ENCODE assay signal across 21 mouse cellular contexts in genomic region chr5:15603008-15603407, GRCm38 (mm10). TPM values are rescaled to one million over a fixed set of nuclear protein-coding genes. Genes with fewer than 3 reads are reported as not detected.
DNase-seq lines count a peak whose midpoint lies in the region; ATAC-seq and TF ChIP-seq lines count a peak whose summit lies in the region.
"Not testable (repeated sequence)": the region's sequence is repeated elsewhere in the genome, so short reads cannot be mapped to it uniquely, and the experiment has no call there.
"Had no signal": no experiment of that assay in that cellular context is flagged by ENCODE, and none has a peak within 500 bp of the region (broad histone marks: within the 10 kb centered on the region; RNA-seq: fewer than 3 reads in every experiment).

No protein-coding gene starts in this region.

- H3K4me3 ChIP-seq in embryonic facial prominence, embryonic 11.5 days (ENCODE audit: low read depth, low read length); heart, embryonic 10.5 days; liver, adult 2 months (ENCODE audit: insufficient read depth, low read depth, low read length); midbrain, embryonic 11.5 days (ENCODE audit: low read depth, low read length): not testable (repeated sequence)

- not testable (repeated sequence) for TF ChIP-seq CTCF in liver, adult 2 months (IDR thresholded peaks at IDR 0.05; ENCODE audit: low read depth, low read length)

- TF ChIP-seq POLR2A in liver, adult 2 months (IDR thresholded peaks at IDR 0.05; ENCODE audit: extremely low read depth, insufficient read depth, low read length) = 0 out of 2 replicates have a peak, but pooled peaks have one; percentile 13

- not testable (repeated sequence) for H3K79me2 ChIP-seq in liver, adult 2 months (ENCODE audit: control insufficient read depth, insufficient read depth, low read length)

- H3K9ac ChIP-seq in embryonic facial prominence, embryonic 11.5 days (replicated peaks; ENCODE audit: low read length); liver, adult 2 months (ENCODE audit: low read depth, low read length); midbrain, embryonic 11.5 days (ENCODE audit: low read length): not testable (repeated sequence)

- not testable (repeated sequence) for H3K27ac ChIP-seq in embryonic facial prominence, embryonic 11.5 days (replicated peaks; ENCODE audit: low read depth, low read length); heart, embryonic 10.5 days; liver, adult 2 months (replicated peaks; ENCODE audit: insufficient read depth, low read depth, low read length); midbrain, embryonic 11.5 days (ENCODE audit: low read depth, low read length)

- peak; percentile 0 for DNase-seq in embryonic facial prominence, embryonic 11.5 days (ENCODE audit: low spot score)
- peak; percentile 56 for DNase-seq in heart, embryonic 10.5 days (ENCODE audit: low spot score)
- DNase-seq in liver, adult 2 months (ENCODE audit: extremely low read depth, low read depth, low spot score) = not testable (repeated sequence)
- DNase-seq in midbrain, embryonic 11.5 days (ENCODE audit: low spot score, missing footprints) = peak; percentile 79

- 49% methylated on average over 2 of the region's 2 CpGs for WGBS in embryonic facial prominence, embryonic 11.5 days
- WGBS in heart, embryonic 10.5 days = 58% methylated on average over 2 of the region's 2 CpGs
- WGBS in liver, adult 2 months = 51% methylated on average over 2 of the region's 2 CpGs
- 54% methylated on average over 2 of the region's 2 CpGs for WGBS in midbrain, embryonic 11.5 days

- not testable (repeated sequence) for ATAC-seq in embryonic facial prominence, embryonic 11.5 days (replicated peaks; ENCODE audit: insufficient number of reproducible peaks, low FRiP score, low TSS enrichment, low read depth); midbrain, embryonic 11.5 days (ENCODE audit: low FRiP score)

- not testable (repeated sequence) for H3K4me1 ChIP-seq in embryonic facial prominence, embryonic 11.5 days (ENCODE audit: control insufficient read depth, insufficient read depth, low read length); heart, embryonic 10.5 days; liver, adult 2 months (ENCODE audit: control insufficient read depth, insufficient read depth, low read length); midbrain, embryonic 11.5 days (ENCODE audit: control insufficient read depth, insufficient read depth, low read length)

- not testable (repeated sequence) for H3K36me3 ChIP-seq in embryonic facial prominence, embryonic 11.5 days (replicated peaks; ENCODE audit: control insufficient read depth, insufficient read depth, low read depth, low read length); heart, embryonic 10.5 days; liver, adult 2 months (ENCODE audit: control insufficient read depth, insufficient read depth, low read length); midbrain, embryonic 11.5 days (ENCODE audit: control insufficient read depth, insufficient read depth, low read length)

- peaks cover 11% of the 10 kb centered on the region for H3K9me3 ChIP-seq in embryonic facial prominence, embryonic 11.5 days (replicated peaks; ENCODE audit: control insufficient read depth, low read length)
- peaks cover 19% of the 10 kb centered on the region for H3K9me3 ChIP-seq in heart, embryonic 10.5 days
- not testable (repeated sequence) for H3K9me3 ChIP-seq in midbrain, embryonic 11.5 days (ENCODE audit: control insufficient read depth, low read length)

- not testable (repeated sequence) for H3K27me3 ChIP-seq in embryonic facial prominence, embryonic 11.5 days (ENCODE audit: control insufficient read depth, insufficient read depth, low read length); heart, embryonic 10.5 days (ENCODE audit: insufficient read depth, poor library complexity, severe bottlenecking); liver, adult 2 months (ENCODE audit: control insufficient read depth, insufficient read depth, low read length); midbrain, embryonic 11.5 days (ENCODE audit: control insufficient read depth, insufficient read depth, low read length)

- not testable (repeated sequence) for H3K4me2 ChIP-seq in embryonic facial prominence, embryonic 11.5 days (ENCODE audit: low read depth, low read length); midbrain, embryonic 11.5 days

RNA-seq across cellular contexts. Expression of gene Speer4d, which starts 15.9 kb away (rescaled TPM):
- not detected in 2 replicates for polyA plus RNA-seq in embryonic facial prominence, embryonic 11.5 days (2014; fragmentation: Nextera tagmentation; extraction: Ambion mirVana)
- polyA plus RNA-seq in heart, embryonic 10.5 days (2016; fragmentation: Nextera tagmentation; extraction: Ambion mirVana) = not detected in 2 replicates
- total RNA-seq in liver, adult 2 months (2014; rRNA removed) = not detected in 2 replicates
- not detected in 2 replicates for polyA plus RNA-seq in liver, adult 2 months (2012; rRNA removed)
- not detected in 2 replicates for polyA plus RNA-seq in midbrain, embryonic 11.5 days (2014; fragmentation: Nextera tagmentation; extraction: Ambion mirVana)
- total RNA-seq: adrenal gland, adult 18-20 months; adrenal gland, adult 2 months; adrenal gland, adult 8-10 months; adrenal gland, postnatal 10 days; adrenal gland, postnatal 14 days; adrenal gland, postnatal 25 days; adrenal gland, postnatal 36 days; adrenal gland, postnatal 4 days; CH12.LX; ES-E14; MEL had no signal
- polyA plus RNA-seq: activated CD4-positive, CD25-positive, alpha-beta regulatory T cell, adult 4 months; adrenal gland, adult 2 months; brain, embryonic 14.5 days; C2C12; CD4-positive, CD25-positive, alpha-beta regulatory T cell, adult 4 months; G1E; Patski had no signal

RNA-seq across cellular contexts. Expression of gene Gm21083, which starts 25.9 kb away (rescaled TPM):
- polyA plus RNA-seq in embryonic facial prominence, embryonic 11.5 days (2014; fragmentation: Nextera tagmentation; extraction: Ambion mirVana) = not detected in 2 replicates
- 0.16 and 0.48 TPM in 2 replicates for polyA plus RNA-seq in heart, embryonic 10.5 days (2016; fragmentation: Nextera tagmentation; extraction: Ambion mirVana)
- total RNA-seq in liver, adult 2 months (2014; rRNA removed) = not detected in 2 replicates
- not detected in 2 replicates for polyA plus RNA-seq in liver, adult 2 months (2012; rRNA removed)
- polyA plus RNA-seq in midbrain, embryonic 11.5 days (2014; fragmentation: Nextera tagmentation; extraction: Ambion mirVana) = not detected in 2 replicates
- total RNA-seq: adrenal gland, adult 18-20 months; adrenal gland, adult 2 months; adrenal gland, adult 8-10 months; adrenal gland, postnatal 10 days; adrenal gland, postnatal 14 days; adrenal gland, postnatal 25 days; adrenal gland, postnatal 36 days; adrenal gland, postnatal 4 days; CH12.LX; G1E; MEL had no signal
- polyA plus RNA-seq: activated CD4-positive, CD25-positive, alpha-beta regulatory T cell, adult 4 months; adrenal gland, adult 2 months; brain, embryonic 14.5 days; CD4-positive, CD25-positive, alpha-beta regulatory T cell, adult 4 months; G1E; Patski had no signal

RNA-seq across cellular contexts. Expression of gene 4930572O03Rik, which starts 53.9 kb away (rescaled TPM):
- polyA plus RNA-seq in embryonic facial prominence, embryonic 11.5 days (2014; fragmentation: Nextera tagmentation; extraction: Ambion mirVana) = not detected in 2 replicates
- polyA plus RNA-seq in heart, embryonic 10.5 days (2016; fragmentation: Nextera tagmentation; extraction: Ambion mirVana) = not detected in 2 replicates
- not detected in 2 replicates for total RNA-seq in liver, adult 2 months (2014; rRNA removed)
- not detected in 2 replicates for polyA plus RNA-seq in liver, adult 2 months (2012; rRNA removed)
- not detected in 2 replicates for polyA plus RNA-seq in midbrain, embryonic 11.5 days (2014; fragmentation: Nextera tagmentation; extraction: Ambion mirVana)
- total RNA-seq: adrenal gland, adult 18-20 months; adrenal gland, adult 2 months; adrenal gland, adult 8-10 months; adrenal gland, postnatal 10 days; adrenal gland, postnatal 14 days; adrenal gland, postnatal 25 days; adrenal gland, postnatal 36 days; adrenal gland, postnatal 4 days; CH12.LX; ES-E14; G1E; MEL had no signal
- polyA plus RNA-seq: activated CD4-positive, CD25-positive, alpha-beta regulatory T cell, adult 4 months; adrenal gland, adult 2 months; brain, embryonic 14.5 days; C2C12; CD4-positive, CD25-positive, alpha-beta regulatory T cell, adult 4 months; G1E; Patski had no signal
